Mouse (Mus musculus): ENCODE measurements around the gene Ubac2. TPM values are rescaled to one million over a fixed set of nuclear protein-coding genes. Genes with fewer than 3 reads are reported as not detected.

Ubac2 gene
- polyA plus RNA-seq, 2 experiments, result 46.3 to 66.9 TPM

- ATAC-seq (ENCODE audit: low FRiP score, low read depth) (no peak), DNase-seq (ENCODE audit: low spot score) (no peak)
- 93% methylated on average over 11 of the region's 11 CpGs for WGBS
- TF ChIP-seq POLR2A (IDR thresholded peaks at IDR 0.05; ENCODE audit: borderline replicate concordance, extremely low read depth, insufficient read depth, insufficient read length), result no peak
- no peaks in the 10 kb centered on the region for H3K9me3 ChIP-seq (ENCODE audit: control insufficient read depth, low read length)
- peaks cover 44% of the 10 kb centered on the region for H3K36me3 ChIP-seq (ENCODE audit: control insufficient read depth, insufficient read depth, low read length)
- no peaks in the 10 kb centered on the region for H3K4me1 ChIP-seq (ENCODE audit: control insufficient read depth, insufficient read depth, low read length)
- no peak overlapping the region for H3K27ac ChIP-seq (replicated peaks; ENCODE audit: low read depth, low read length)
- no peaks in the 10 kb centered on the region for H3K27me3 ChIP-seq (ENCODE audit: control insufficient read depth, insufficient read depth, low read length)
- no peak overlapping the region for H3K4me2 ChIP-seq (replicated peaks; ENCODE audit: low read depth, low read length, severe bottlenecking)
- H3K4me3 ChIP-seq (replicated peaks; ENCODE audit: low read length), result no peak overlapping the region
- H3K9ac ChIP-seq (ENCODE audit: low read depth, low read length, severe bottlenecking), result no peak overlapping the region
These were observed 28.7 kb downstream of the Ubac2 start for GRCm38 (mm10) chr14:121906992-121907681.

GRCm38 (mm10) chr14:121909868-121910267, 31.4 kb downstream of the Ubac2 start:
- H3K36me3 ChIP-seq (ENCODE audit: control insufficient read depth, insufficient read depth, low read length), result peaks cover 53% of the 10 kb centered on the region
- H3K9me3 ChIP-seq (ENCODE audit: control insufficient read depth, low read length), result no peaks in the 10 kb centered on the region
- DNase-seq (ENCODE audit: low spot score) (no peak), ATAC-seq (ENCODE audit: low FRiP score, low read depth) (no peak)
- no peaks in the 10 kb centered on the region for H3K4me1 ChIP-seq (ENCODE audit: control insufficient read depth, insufficient read depth, low read length)
- no peak overlapping the region for H3K27ac ChIP-seq (replicated peaks; ENCODE audit: low read depth, low read length)
- H3K27me3 ChIP-seq (ENCODE audit: control insufficient read depth, insufficient read depth, low read length), result no peaks in the 10 kb centered on the region
- WGBS, result 90% methylated on average over 6 of the region's 6 CpGs
- TF ChIP-seq POLR2A (IDR thresholded peaks at IDR 0.05; ENCODE audit: borderline replicate concordance, extremely low read depth, insufficient read depth, insufficient read length), result no peak
- no peak overlapping the region for H3K9ac ChIP-seq (ENCODE audit: low read depth, low read length, severe bottlenecking)
- H3K4me2 ChIP-seq (replicated peaks; ENCODE audit: low read depth, low read length, severe bottlenecking), result no peak overlapping the region
- no peak overlapping the region for H3K4me3 ChIP-seq (replicated peaks; ENCODE audit: low read length)

- H3K4me3 ChIP-seq (replicated peaks; ENCODE audit: low read length), result no peak overlapping the region
- no peak for ATAC-seq (ENCODE audit: low FRiP score, low read depth)
- peaks cover 52% of the 10 kb centered on the region for H3K36me3 ChIP-seq (ENCODE audit: control insufficient read depth, insufficient read depth, low read length)
- no peaks in the 10 kb centered on the region for H3K9me3 ChIP-seq (ENCODE audit: control insufficient read depth, low read length)
- no peaks in the 10 kb centered on the region for H3K4me1 ChIP-seq (ENCODE audit: control insufficient read depth, insufficient read depth, low read length)
- DNase-seq (ENCODE audit: low spot score), result no peak
- 90% methylated on average over 7 of the region's 7 CpGs for WGBS
- H3K27me3 ChIP-seq (ENCODE audit: control insufficient read depth, insufficient read depth, low read length), result no peaks in the 10 kb centered on the region
- H3K27ac ChIP-seq (replicated peaks; ENCODE audit: low read depth, low read length), result no peak overlapping the region
- no peak overlapping the region for H3K4me2 ChIP-seq (replicated peaks; ENCODE audit: low read depth, low read length, severe bottlenecking)
- no peak for TF ChIP-seq POLR2A (IDR thresholded peaks at IDR 0.05; ENCODE audit: borderline replicate concordance, extremely low read depth, insufficient read depth, insufficient read length)
- no peak overlapping the region for H3K9ac ChIP-seq (ENCODE audit: low read depth, low read length, severe bottlenecking)
These were observed 34.1 kb downstream of the Ubac2 start for GRCm38 (mm10) chr14:121912501-121912900.

GRCm38 (mm10) chr14:121915143-121915542, 36.7 kb downstream of the Ubac2 start:
- Histone ChIP-seq H3K27me3 (ENCODE audit: control insufficient read depth, insufficient read depth, low read length) (no peaks in the 10 kb centered on the region), H3K36me3 (ENCODE audit: control insufficient read depth, insufficient read depth, low read length) (peaks cover 33% of the 10 kb centered on the region), H3K9me3 (ENCODE audit: control insufficient read depth, low read length) (no peaks in the 10 kb centered on the region), H3K27ac (replicated peaks; ENCODE audit: low read depth, low read length) (no peak overlapping the region), H3K9ac (ENCODE audit: low read depth, low read length, severe bottlenecking) (no peak overlapping the region), H3K4me1 (ENCODE audit: control insufficient read depth, insufficient read depth, low read length) (no peaks in the 10 kb centered on the region; the same call in 1 of the 2 replicates), H3K4me2 (replicated peaks; ENCODE audit: low read depth, low read length, severe bottlenecking) (no peak overlapping the region), H3K4me3 (replicated peaks; ENCODE audit: low read length) (no peak overlapping the region)
- whole genome bisulfite sequencing, result 74% methylated on average over 5 of the region's 5 CpGs
- DNase-seq (ENCODE audit: low spot score) (no peak), ATAC-seq (ENCODE audit: low FRiP score, low read depth) (no peak)
- no peak for TF ChIP-seq POLR2A (IDR thresholded peaks at IDR 0.05; ENCODE audit: borderline replicate concordance, extremely low read depth, insufficient read depth, insufficient read length)

GRCm38 (mm10) chr14:121915621-121916020, 37.2 kb downstream of the Ubac2 start, which contains the start of gene Gpr18:
Gene Gpr18, minus strand, starts transcription at chr14:121915781.
- TF ChIP-seq POLR2A (IDR thresholded peaks at IDR 0.05; ENCODE audit: borderline replicate concordance, extremely low read depth, insufficient read depth, insufficient read length), result no peak
- 73% methylated on average over 8 of the region's 8 CpGs for WGBS
- Histone ChIP-seq H3K27me3 (ENCODE audit: control insufficient read depth, insufficient read depth, low read length) (no peaks in the 10 kb centered on the region), H3K36me3 (ENCODE audit: control insufficient read depth, insufficient read depth, low read length) (peaks cover 35% of the 10 kb centered on the region), H3K9ac (ENCODE audit: low read depth, low read length, severe bottlenecking) (no peak within 1 kb of the TSS), H3K27ac (replicated peaks; ENCODE audit: low read depth, low read length) (no peak within 1 kb of the TSS), H3K9me3 (ENCODE audit: control insufficient read depth, low read length) (no peaks in the 10 kb centered on the region), H3K4me2 (replicated peaks; ENCODE audit: low read depth, low read length, severe bottlenecking) (no peak within 1 kb of the TSS), H3K4me3 (replicated peaks; ENCODE audit: low read length) (no peak within 1 kb of the TSS), H3K4me1 (ENCODE audit: control insufficient read depth, insufficient read depth, low read length) (no peaks in the 10 kb centered on the region; the same call in 1 of the 2 replicates)
- no peak for ATAC-seq (ENCODE audit: low FRiP score, low read depth)
- DNase-seq (ENCODE audit: low spot score), result no peak

Measured in limb, embryonic 14.5 days (tissue).